Mouse (Mus musculus): ENCODE results near the gene Hemk1. TPM values are rescaled to one million over a fixed set of nuclear protein-coding genes. Genes with fewer than 3 reads are reported as not detected.

Gene Hemk1
- polyA plus RNA-seq, 1 experiment: 29.5 TPM

DNA sequence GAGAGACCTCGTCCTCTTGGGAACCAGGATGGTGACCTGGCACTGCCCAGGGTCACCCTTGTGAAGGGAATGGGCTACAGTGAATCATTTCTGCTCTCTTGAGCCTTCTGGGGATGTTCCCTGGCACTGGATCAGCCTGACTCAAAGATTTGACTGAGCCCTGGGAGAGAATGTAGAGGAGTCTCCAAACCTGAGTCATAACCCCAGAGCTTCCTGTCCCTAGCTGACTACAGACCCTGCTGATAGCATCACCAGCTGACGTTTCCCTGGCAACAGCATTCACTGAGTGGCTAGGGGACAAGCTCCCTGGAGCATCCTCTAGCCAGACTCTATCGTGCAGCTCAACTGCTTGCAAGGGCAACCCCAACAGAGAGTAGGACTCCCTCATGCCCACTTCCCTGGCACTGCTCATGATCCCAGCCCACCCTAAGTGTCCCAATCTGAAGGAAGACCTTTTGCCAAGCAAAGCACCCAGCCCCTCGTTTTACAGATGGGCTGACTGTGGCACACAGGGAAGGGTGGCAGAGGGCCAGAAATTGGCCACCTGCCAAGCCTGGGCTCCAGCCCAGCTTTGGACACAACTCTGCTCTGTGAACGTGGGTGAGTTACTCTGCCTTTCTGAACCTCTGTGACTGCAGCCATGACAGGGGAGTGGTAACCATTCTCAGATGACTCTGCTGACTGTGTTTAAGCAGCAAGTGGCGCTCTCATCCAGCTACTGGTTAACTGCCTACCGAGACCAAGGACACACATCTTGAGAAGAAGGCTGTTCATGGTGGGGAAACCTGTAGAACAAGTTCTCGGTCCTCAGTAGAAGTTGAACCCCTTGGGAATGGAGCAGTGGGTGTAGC is 59.4 kb downstream of the Hemk1 start:
- TF ChIP-seq CTCF (IDR thresholded peaks at IDR 0.05; ENCODE audit: borderline replicate concordance, extremely low read depth, insufficient read depth, insufficient read length) (no peak), POLR2A (IDR thresholded peaks at IDR 0.05; ENCODE audit: borderline replicate concordance, extremely low read depth, insufficient read depth, insufficient read length, poor library complexity, severe bottlenecking) (no peak)
- peak; percentile 54 for DNase-seq (ENCODE audit: low read depth)

DNA sequence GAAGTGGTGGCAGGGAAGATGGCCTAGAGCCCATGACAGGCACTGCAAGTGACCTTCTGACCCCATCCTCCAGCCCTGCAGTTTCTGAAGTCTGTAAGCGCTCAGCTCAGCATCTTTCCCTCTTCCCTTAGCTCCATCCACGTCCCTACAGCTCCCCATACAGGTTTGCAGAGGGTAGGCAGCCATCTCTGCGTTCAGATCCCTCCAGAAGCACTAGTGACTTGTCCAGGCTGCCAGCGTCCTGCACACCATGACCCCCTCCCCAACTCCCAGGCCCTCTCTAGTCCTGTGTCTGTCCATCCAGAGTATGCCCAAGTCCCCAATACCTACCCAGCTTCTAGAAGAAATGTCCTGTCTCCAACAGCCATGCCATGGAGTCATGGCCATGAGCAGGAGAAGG is 60.0 kb downstream of the Hemk1 start:
- peak; percentile 40 for DNase-seq (ENCODE audit: low read depth)
- TF ChIP-seq CTCF (IDR thresholded peaks at IDR 0.05; ENCODE audit: borderline replicate concordance, extremely low read depth, insufficient read depth, insufficient read length) (peak; percentile 37; the same call in 1 of the 2 replicates), POLR2A (IDR thresholded peaks at IDR 0.05; ENCODE audit: borderline replicate concordance, extremely low read depth, insufficient read depth, insufficient read length, poor library complexity, severe bottlenecking) (no peak)

DNA sequence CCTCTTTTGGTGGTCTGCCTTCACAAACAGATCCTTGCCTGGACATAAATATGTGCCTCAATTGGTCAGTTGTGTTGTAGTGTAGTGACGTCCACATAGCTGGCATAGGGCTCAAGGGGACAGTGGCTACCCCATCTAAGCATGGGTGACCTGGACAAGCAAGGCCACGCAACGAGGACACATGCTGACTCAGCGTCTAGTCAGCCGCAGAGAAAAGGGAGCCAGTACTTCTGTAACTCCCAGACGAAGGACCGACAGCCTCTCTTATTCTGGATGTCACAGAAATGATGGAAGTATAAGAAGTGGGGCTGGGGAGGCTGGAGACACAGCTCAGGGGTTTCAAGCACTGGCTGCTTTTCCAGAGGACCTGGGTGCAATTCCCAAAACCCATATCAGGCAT is 60.5 kb downstream of the Hemk1 start:
- no peak for TF ChIP-seq CTCF (IDR thresholded peaks at IDR 0.05; ENCODE audit: borderline replicate concordance, extremely low read depth, insufficient read depth, insufficient read length)
- TF ChIP-seq POLR2A (IDR thresholded peaks at IDR 0.05; ENCODE audit: borderline replicate concordance, extremely low read depth, insufficient read depth, insufficient read length, poor library complexity, severe bottlenecking): no peak
- no peak for DNase-seq (ENCODE audit: low read depth)

Other genes starting within 250 kb of the Hemk1 start
- gene Dock3, start 106.4 kb downstream of the Hemk1 start, polyA plus RNA-seq (2012; rRNA removed): 55.7 and 78.6 TPM in 2 replicates
- gene Mapkapk3, start 48.5 kb downstream of the Hemk1 start, polyA plus RNA-seq (2012; rRNA removed): 2.6 and 3.3 TPM in 2 replicates
- 8.7 and 9.2 TPM in 2 replicates for gene Cish, start 42.3 kb downstream of the Hemk1 start, polyA plus RNA-seq (2012; rRNA removed)
- 6.2 and 8.6 TPM in 2 replicates for gene 6430571L13Rik, start 2.3 kb upstream of the Hemk1 start, polyA plus RNA-seq (2012; rRNA removed)
- gene Cacna2d2, start 61.3 kb upstream of the Hemk1 start, polyA plus RNA-seq (2012; rRNA removed): 105 and 143 TPM in 2 replicates
- 37.3 and 42.1 TPM in 2 replicates for gene Tmem115, start 195.6 kb upstream of the Hemk1 start, polyA plus RNA-seq (2012; rRNA removed)
- 34.3 and 45.7 TPM in 2 replicates for gene Cyb561d2, start 203.8 kb upstream of the Hemk1 start, polyA plus RNA-seq (2012; rRNA removed)
- 74.5 and 109 TPM in 2 replicates for gene Nprl2, start 203.9 kb upstream of the Hemk1 start, polyA plus RNA-seq (2012; rRNA removed)
- 7.4 and 8.4 TPM in 2 replicates for gene Zmynd10, start 208.9 kb upstream of the Hemk1 start, polyA plus RNA-seq (2012; rRNA removed)
- gene Rassf1, start 213.2 kb upstream of the Hemk1 start, polyA plus RNA-seq (2012; rRNA removed): 31.5 and 34.2 TPM in 2 replicates
- 97.6 and 109 TPM in 2 replicates for gene Tusc2, start 224.9 kb upstream of the Hemk1 start, polyA plus RNA-seq (2012; rRNA removed)
- 50.6 and 55.4 TPM in 2 replicates for gene Hyal2, start 229.6 kb upstream of the Hemk1 start, polyA plus RNA-seq (2012; rRNA removed)
- 3.3 and 5.6 TPM in 2 replicates for gene Hyal1, start 238.6 kb upstream of the Hemk1 start, polyA plus RNA-seq (2012; rRNA removed)
- 28.8 and 32.4 TPM in 2 replicates for gene Naa80, start 240.5 kb upstream of the Hemk1 start, polyA plus RNA-seq (2012; rRNA removed)
- 1.2 and 1.6 TPM in 2 replicates for gene Hyal3, start 242.5 kb upstream of the Hemk1 start, polyA plus RNA-seq (2012; rRNA removed)
- 21.4 and 29.6 TPM in 2 replicates for gene Ifrd2, start 249.3 kb upstream of the Hemk1 start, polyA plus RNA-seq (2012; rRNA removed)